Mouse (Mus musculus) E14TG2a.4 (cell line): Measurements from ENCODE around the gene Tatdn3.

Source experiments
- H3K27me3 ChIP-seq: 2 replicates; pipeline ENCODE4 v1.6.1; 2014; ENCODE audit warnings: low read length, control low read depth; ENCODE audit not compliant: insufficient read depth
- H3K36me3 ChIP-seq: 2 replicates; pipeline ENCODE4 v1.6.1; 2014; ENCODE audit warnings: low read length, control low read depth; ENCODE audit not compliant: insufficient read depth
- H3K4me1 ChIP-seq: replicated peaks from 2 replicates; pipeline ENCODE4 v1.6.1; 2014; ENCODE audit warnings: low read depth, low read length, control low read depth
- H3K4me3 ChIP-seq: replicated peaks from 2 replicates; pipeline ENCODE4 v1.5.1; 2014; ENCODE audit warnings: mild to moderate bottlenecking, low read length
- H3K9me3 ChIP-seq: 2 replicates; pipeline ENCODE4 v1.6.1; 2014; ENCODE audit warnings: low read length, control low read depth
- CTCF ChIP-seq: conservative IDR thresholded peaks from 2 replicates; pipeline ENCODE4 v1.5.1; 2014; ENCODE audit warnings: low read length
- NANOG ChIP-seq: IDR thresholded peaks from 2 replicates; pipeline ENCODE4 v1.6.1; 2014; ENCODE audit warnings: borderline replicate concordance, low read length, mixed read lengths
- POU5F1 ChIP-seq: IDR thresholded peaks from 2 replicates; pipeline ENCODE4 v1.6.1; 2014; ENCODE audit warnings: low read length, borderline replicate concordance

Tatdn3 gene

GRCm38 (mm10) chr1:191097802-191098747, 35.3 kb upstream of the Tatdn3 start, which contains the start of gene Batf3:
TSS of gene Batf3 (plus strand) at chr1:191097847.
- H3K9me3 ChIP-seq, result no peaks in the 10 kb centered on the region
- H3K27me3 ChIP-seq, result peaks cover 49% of the 10 kb centered on the region
- H3K4me1 ChIP-seq, result peaks cover 14% of the 10 kb centered on the region
- no peaks in the 10 kb centered on the region for H3K36me3 ChIP-seq
- TF ChIP-seq NANOG (no peak), POU5F1 (no peak), CTCF (no peak)
- H3K4me3 ChIP-seq, result peak within 1 kb of the TSS; percentile 82

- Histone ChIP-seq H3K4me1 (peaks cover 14% of the 10 kb centered on the region), H3K27me3 (peaks cover 49% of the 10 kb centered on the region), H3K36me3 (no peaks in the 10 kb centered on the region), H3K4me3 (peak overlapping the region; percentile 21; the same call in 1 of the 2 replicates), H3K9me3 (no peaks in the 10 kb centered on the region)
- TF ChIP-seq CTCF (no peak), POU5F1 (no peak), NANOG (no peak)
These were observed 34.3 kb upstream of the Tatdn3 start for GRCm38 (mm10) chr1:191096871-191097681.

- Histone ChIP-seq H3K36me3 (no peaks in the 10 kb centered on the region), H3K9me3 (no peaks in the 10 kb centered on the region), H3K27me3 (peaks cover 39% of the 10 kb centered on the region), H3K4me3 (no peak overlapping the region), H3K4me1 (peaks cover 14% of the 10 kb centered on the region)
- TF ChIP-seq POU5F1 (no peak), NANOG (no peak), CTCF (no peak)
These were observed 32.3 kb upstream of the Tatdn3 start for GRCm38 (mm10) chr1:191095019-191095418.

- peaks cover 25% of the 10 kb centered on the region for H3K27me3 ChIP-seq
- H3K4me1 ChIP-seq, result peaks cover 11% of the 10 kb centered on the region
- H3K9me3 ChIP-seq, result no peaks in the 10 kb centered on the region
- no peak for TF ChIP-seq CTCF
- TF ChIP-seq POU5F1, result no peak
- no peak for TF ChIP-seq NANOG
- no peak overlapping the region for H3K4me3 ChIP-seq
- 0 out of 2 replicates have a peak, but pooled peaks cover 1% of the 10 kb centered on the region for H3K36me3 ChIP-seq
These were observed 30.8 kb upstream of the Tatdn3 start for GRCm38 (mm10) chr1:191093578-191093977.

- H3K4me3 ChIP-seq, result no peak overlapping the region
- H3K36me3 ChIP-seq, result 0 out of 2 replicates have a peak, but pooled peaks cover 4% of the 10 kb centered on the region
- peaks cover 11% of the 10 kb centered on the region for H3K27me3 ChIP-seq
- peaks cover 15% of the 10 kb centered on the region for H3K4me1 ChIP-seq
- H3K9me3 ChIP-seq, result no peaks in the 10 kb centered on the region
- no peak for TF ChIP-seq CTCF
- no peak for TF ChIP-seq POU5F1
- TF ChIP-seq NANOG, result no peak
These were observed 29.3 kb upstream of the Tatdn3 start for GRCm38 (mm10) chr1:191092050-191092449.

GRCm38 (mm10) chr1:191089355-191089754, 26.6 kb upstream of the Tatdn3 start:
- Histone ChIP-seq H3K4me1 (peaks cover 30% of the 10 kb centered on the region), H3K4me3 (no peak overlapping the region), H3K27me3 (no peaks in the 10 kb centered on the region), H3K36me3 (peaks cover 26% of the 10 kb centered on the region), H3K9me3 (0 out of 2 replicates have a peak, but pooled peaks cover 4% of the 10 kb centered on the region)
- TF ChIP-seq NANOG (no peak), POU5F1 (no peak), CTCF (no peak)

GRCm38 (mm10) chr1:191087955-191088354, 25.2 kb upstream of the Tatdn3 start:
- TF ChIP-seq CTCF (no peak), NANOG (no peak)
- H3K36me3 ChIP-seq, result peaks cover 40% of the 10 kb centered on the region

GRCm38 (mm10) chr1:191086960-191087359, 24.2 kb upstream of the Tatdn3 start:
- H3K4me3 ChIP-seq, result no peak overlapping the region

More at GRCm38 (mm10) chr1:191087955-191088354, 25.2 kb upstream of the Tatdn3 start:
- Histone ChIP-seq H3K4me3 (no peak overlapping the region), H3K4me1 (peaks cover 30% of the 10 kb centered on the region), H3K9me3 (peaks cover 17% of the 10 kb centered on the region), H3K27me3 (no peaks in the 10 kb centered on the region)

More at GRCm38 (mm10) chr1:191086960-191087359, 24.2 kb upstream of the Tatdn3 start:
- no peak for TF ChIP-seq POU5F1
- no peak for TF ChIP-seq NANOG
- no peak for TF ChIP-seq CTCF
- Histone ChIP-seq H3K36me3 (peaks cover 50% of the 10 kb centered on the region), H3K9me3 (peaks cover 27% of the 10 kb centered on the region), H3K4me1 (peaks cover 30% of the 10 kb centered on the region), H3K27me3 (no peaks in the 10 kb centered on the region)
